Mouse (Mus musculus) CH12.LX (cell line): ENCODE measurements around the gene Creb5. TPM values are rescaled to one million over a fixed set of nuclear protein-coding genes. Genes with fewer than 3 reads are reported as not detected.

Experiments
- DNase-seq: peaks from one replicate; pipeline ENCODE4 v3.0.0-alpha.2; 2013; ENCODE audit errors: extremely low read depth
- H3K27ac ChIP-seq: 2 replicates; pipeline ENCODE4 v1.5.1; 2012; ENCODE audit warnings: low read depth, mild to moderate bottlenecking, control low read depth, moderate library complexity; ENCODE audit not compliant: insufficient read depth
- H3K27me3 ChIP-seq: replicated peaks from 2 replicates; pipeline ENCODE3; 2012; ENCODE audit warnings: inconsistent platforms
- H3K36me3 ChIP-seq, 2 experiments: replicated peaks in 1 of 2; 2 replicates each; pipeline versions ENCODE3 to v1.6.1; 2012; ENCODE audit warnings: inconsistent platforms in 1 of 2, low read length in 1 of 2, mild to moderate bottlenecking in 1 of 2, mixed read lengths in 1 of 2, moderate library complexity in 1 of 2; ENCODE audit not compliant: control insufficient read depth in 1 of 2, insufficient read depth in 1 of 2
- H3K4me1 ChIP-seq, 2 experiments: 2 replicates each; pipeline ENCODE4 v1.6.1; 2012; ENCODE audit warnings: inconsistent platforms in 1 of 2, moderate library complexity in 1 of 2; ENCODE audit not compliant: insufficient read depth in 2 of 2, control insufficient read depth in 1 of 2
- H3K4me2 ChIP-seq: 2 replicates; pipeline ENCODE4 v1.6.1; 2012; ENCODE audit warnings: low read depth, mild to moderate bottlenecking, control low read depth; ENCODE audit not compliant: poor library complexity, insufficient read depth, severe bottlenecking
- H3K4me3 ChIP-seq, 3 experiments: fragments of 150-350 bp in 1 of 3; sonication (generic) in 1 of 3; replicated peaks in 1 of 3; 2 replicates each; pipeline versions ENCODE3 to v1.5.1; 2011 to 2012; ENCODE audit warnings: low read depth in 2 of 3, low read length in 2 of 3, mild to moderate bottlenecking in 2 of 3, moderate library complexity in 2 of 3, control low read depth in 1 of 3, improper control_type of control experiment in 1 of 3, inconsistent platforms in 1 of 3, mixed read lengths in 1 of 3; ENCODE audit not compliant: poor library complexity in 1 of 3
- H3K79me2 ChIP-seq: replicated peaks from 2 replicates; pipeline ENCODE4 v1.6.1; 2012; ENCODE audit warnings: mild to moderate bottlenecking, moderate library complexity; ENCODE audit not compliant: control insufficient read depth, poor library complexity, insufficient read depth, severe bottlenecking; ENCODE audit errors: extremely low read depth
- H3K9ac ChIP-seq: 2 replicates; pipeline ENCODE4 v1.6.1; 2012; ENCODE audit warnings: low read depth, mild to moderate bottlenecking, control low read depth, moderate library complexity; ENCODE audit not compliant: insufficient read depth
- H3K9me3 ChIP-seq: replicated peaks from 2 replicates; pipeline ENCODE3; 2012; ENCODE audit warnings: low read length, inconsistent platforms, mixed read lengths
- CHD2 ChIP-seq: IDR thresholded peaks from 2 replicates; pipeline ENCODE4 v1.6.1; 2011; ENCODE audit warnings: low read length, improper control_type of control experiment
- ELF1 ChIP-seq: IDR thresholded peaks from 2 replicates; pipeline ENCODE4 v1.6.1; 2014; ENCODE audit warnings: low read depth, mild to moderate bottlenecking, inconsistent platforms, low read length, improper control_type of control experiment
- EP300 ChIP-seq: IDR thresholded peaks from 2 replicates; pipeline ENCODE4 v1.6.1; 2011; ENCODE audit warnings: low read length, improper control_type of control experiment
- ETS1 ChIP-seq: conservative IDR thresholded peaks from 2 replicates; pipeline ENCODE4 v1.6.1; 2012; ENCODE audit warnings: low read depth, mild to moderate bottlenecking, inconsistent platforms, low read length, improper control_type of control experiment, moderate library complexity
- JUN ChIP-seq: IDR thresholded peaks from 2 replicates; pipeline ENCODE4 v1.6.1; 2011; ENCODE audit warnings: low read depth, mild to moderate bottlenecking, low read length, improper control_type of control experiment, moderate library complexity; ENCODE audit not compliant: insufficient read depth
- KAT2A ChIP-seq: IDR thresholded peaks from 2 replicates; pipeline ENCODE4 v1.6.1; 2012; ENCODE audit warnings: low read length, improper control_type of control experiment, inconsistent platforms; ENCODE audit not compliant: insufficient replicate concordance
- MAFK ChIP-seq: IDR thresholded peaks from 2 replicates; pipeline ENCODE4 v1.6.1; 2011; ENCODE audit warnings: low read length, improper control_type of control experiment; ENCODE audit not compliant: insufficient replicate concordance
- MAZ ChIP-seq: IDR thresholded peaks from 2 replicates; pipeline ENCODE4 v1.6.1; 2012; ENCODE audit warnings: low read depth, mild to moderate bottlenecking, inconsistent platforms, low read length, improper control_type of control experiment, moderate library complexity
- NELFE ChIP-seq: IDR thresholded peaks from 2 replicates; pipeline ENCODE4 v1.6.1; 2011; ENCODE audit warnings: low read depth, low read length, improper control_type of control experiment
- NRF1 ChIP-seq: IDR thresholded peaks from 2 replicates; pipeline ENCODE4 v1.6.1; 2014; ENCODE audit warnings: low read depth, mild to moderate bottlenecking, inconsistent platforms, low read length, improper control_type of control experiment, moderate library complexity
- POLR2A ChIP-seq: IDR thresholded peaks from 2 replicates; pipeline ENCODE4 v1.6.1; 2011; ENCODE audit warnings: low read depth, mild to moderate bottlenecking, improper control_type of control experiment, low read length
- RCOR1 ChIP-seq: conservative IDR thresholded peaks from 2 replicates; pipeline ENCODE4 v1.6.1; 2012; ENCODE audit warnings: low read depth, mild to moderate bottlenecking, inconsistent platforms, low read length, improper control_type of control experiment
- SIN3A ChIP-seq: IDR thresholded peaks from 2 replicates; pipeline ENCODE4 v1.6.1; 2012; ENCODE audit warnings: low read length, improper control_type of control experiment, inconsistent platforms
- SMC3 ChIP-seq: IDR thresholded peaks from 2 replicates; pipeline ENCODE4 v1.6.1; 2011; ENCODE audit warnings: low read depth, low read length, improper control_type of control experiment
- TCF12 ChIP-seq: IDR thresholded peaks from 2 replicates; pipeline ENCODE4 v1.6.1; 2014; ENCODE audit warnings: low read depth, mild to moderate bottlenecking, inconsistent platforms, low read length, improper control_type of control experiment
- UBTF ChIP-seq: IDR thresholded peaks from 2 replicates; pipeline ENCODE4 v1.6.1; 2012; ENCODE audit warnings: low read depth, mild to moderate bottlenecking, inconsistent platforms, low read length, improper control_type of control experiment, moderate library complexity
- USF1 ChIP-seq: IDR thresholded peaks from 2 replicates; pipeline ENCODE4 v1.6.1; 2014; ENCODE audit warnings: low read depth, mild to moderate bottlenecking, inconsistent platforms, low read length, improper control_type of control experiment
- ZC3H11A ChIP-seq: IDR thresholded peaks from 2 replicates; pipeline ENCODE4 v1.6.1; 2012; ENCODE audit warnings: low read depth, mild to moderate bottlenecking, inconsistent platforms, low read length, improper control_type of control experiment
- ZKSCAN1 ChIP-seq: IDR thresholded peaks from 2 replicates; pipeline ENCODE4 v1.6.1; 2012; ENCODE audit warnings: low read depth, inconsistent platforms, low read length, improper control_type of control experiment, borderline replicate concordance
- ZMIZ1 ChIP-seq: IDR thresholded peaks from 2 replicates; pipeline ENCODE4 v1.6.1; 2012; ENCODE audit warnings: low read depth, mild to moderate bottlenecking, inconsistent platforms, low read length, improper control_type of control experiment
- ZNF384 ChIP-seq: IDR thresholded peaks from 2 replicates; pipeline ENCODE4 v1.6.1; 2012; ENCODE audit warnings: low read depth, low read length, improper control_type of control experiment, inconsistent platforms
- dilution Hi-C: fragments of 300-500 bp; cut with MboI; formaldehyde crosslinking; loops from 2 replicates; pipeline ENCODE4 v1.14.3; 2020; ENCODE audit warnings: low sequenced_read_pairs; ENCODE audit not compliant: extremely low pct_unique_long_range_greater_than_20kb, extremely low pct_ligation_motif_present
- in situ Hi-C: fragments of 300-500 bp; cut with MboI; formaldehyde crosslinking; loops from 3 replicates; pipeline ENCODE4 v1.14.3; 2019; ENCODE audit warnings: low sequenced_read_pairs, low pct_ligation_motif_present, low pct_unique_long_range_greater_than_20kb, mixed read lengths
- polyA plus RNA-seq: library from polyadenylated mRNA; unstranded; fragments of >175 nt; gene quantifications from 2 replicates; pipeline ENCODE4 v1.2.1, GENCODE M21; 2012; ENCODE audit warnings: low read depth; ENCODE audit not compliant: insufficient read length
- total RNA-seq, 2 experiments: library from RNA; depleted of rRNA; stranded (reverse); fragments of 300-350 nt in 1 of 2; fragments of >200 nt in 1 of 2; gene quantifications; 2 replicates each; pipeline ENCODE4 v1.2.3; 2012 to 2014

Creb5 gene
- total and polyA plus RNA-seq, 3 experiments = 0.68 to 2.1 (median 0.86) TPM

DNA sequence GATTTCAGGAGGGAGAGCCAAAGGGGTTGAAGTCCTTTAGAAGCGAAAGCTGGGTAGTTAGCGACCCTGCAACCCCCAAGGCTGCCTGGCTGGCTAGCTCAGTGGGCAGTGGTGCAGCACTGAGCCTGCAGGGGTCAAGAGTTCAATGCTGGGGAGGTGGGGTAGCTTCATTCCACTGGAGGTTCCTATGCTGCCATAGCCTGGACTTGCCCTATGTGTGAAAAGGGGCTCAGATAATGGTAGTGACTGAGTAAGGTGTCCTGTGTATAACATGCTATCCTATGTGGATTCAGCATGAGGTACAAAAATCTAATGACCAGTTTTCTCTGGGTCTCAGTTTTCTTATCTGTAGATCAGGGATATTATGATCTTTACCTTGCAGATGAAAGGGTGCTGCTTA is 182.6 kb downstream of the Creb5 start:
- Histone ChIP-seq H3K79me2 (no peaks in the 10 kb centered on the region), H3K9me3 (no peaks in the 10 kb centered on the region), H3K4me3 (no peak overlapping the region), H3K36me3 (no peaks in the 10 kb centered on the region), H3K9ac (no peak overlapping the region), H3K4me2 (no peak overlapping the region), H3K27me3 (no peaks in the 10 kb centered on the region)
- no peak for DNase-seq
- dilution Hi-C loops = no loop called here
- TF ChIP-seq MAFK (no peak), ELF1 (no peak), NELFE (no peak)
- TF ChIP-seq, all 38 proteins: peak for 0
- Histone ChIP-seq H3K27ac (no peak overlapping the region), H3K4me1 (no peaks in the 10 kb centered on the region)
- in situ Hi-C loops = no loop called here

DNA sequence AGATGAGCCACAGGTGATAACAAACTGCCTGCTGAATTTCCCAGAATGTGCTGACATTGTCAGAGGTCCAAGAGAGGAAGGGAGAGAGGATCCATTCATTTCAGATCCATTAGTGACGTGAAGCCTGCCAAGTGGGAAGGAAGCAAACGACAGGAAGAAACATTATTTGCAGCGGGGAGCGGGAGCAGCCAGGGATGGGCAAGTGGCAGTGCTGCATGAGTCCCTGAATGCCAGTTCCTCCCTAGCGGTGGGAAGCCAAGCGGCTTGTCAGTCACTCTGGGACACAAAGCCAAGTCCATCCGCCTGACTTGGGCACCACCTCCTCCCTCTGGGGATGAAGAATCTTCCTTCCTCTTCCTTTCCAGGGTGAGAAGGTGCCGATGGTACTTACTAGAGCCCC is 183.5 kb downstream of the Creb5 start:
- Histone ChIP-seq H3K36me3 (no peaks in the 10 kb centered on the region), H3K27ac (no peak overlapping the region), H3K4me2 (no peak overlapping the region), H3K79me2 (no peaks in the 10 kb centered on the region), H3K27me3 (no peaks in the 10 kb centered on the region), H3K9me3 (no peaks in the 10 kb centered on the region), H3K9ac (no peak overlapping the region), H3K4me3 (no peak overlapping the region), H3K4me1 (no peaks in the 10 kb centered on the region)
- TF ChIP-seq SIN3A (no peak), ZNF384 (no peak), POLR2A (no peak)
- in situ Hi-C loops = no loop called here
- dilution Hi-C loops = no loop called here
- DNase-seq = no peak

DNA sequence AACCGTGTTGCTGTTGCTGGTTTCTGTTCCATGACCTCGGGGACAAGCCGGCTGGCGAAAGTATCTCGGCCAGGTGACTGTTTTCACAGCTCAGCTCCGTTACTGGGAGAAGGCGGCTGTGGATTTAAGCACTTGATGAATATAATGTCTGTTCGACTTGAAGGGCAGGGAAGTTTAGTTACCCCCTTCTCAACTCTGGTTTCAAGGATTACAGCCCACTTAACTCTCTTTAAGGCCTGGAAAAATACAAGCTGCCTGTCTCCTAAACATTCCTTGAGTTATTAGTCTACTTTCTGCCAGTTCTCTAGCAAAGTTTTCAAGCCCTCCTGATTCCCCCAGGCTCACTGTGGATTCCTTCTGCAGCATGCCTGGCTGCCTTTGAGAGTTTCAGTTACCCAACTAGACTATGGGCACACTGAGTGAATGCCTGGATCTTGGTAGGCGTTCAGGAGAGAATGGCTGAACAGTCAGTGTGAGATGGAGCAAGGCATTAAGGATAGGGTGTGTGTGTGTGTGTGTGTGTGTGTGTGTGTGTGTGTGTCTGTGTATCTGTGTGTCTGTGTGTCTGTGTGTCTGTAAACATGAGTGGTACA is 184.0 kb downstream of the Creb5 start:
- Histone ChIP-seq H3K4me2 (no peak overlapping the region), H3K4me3 (no peak overlapping the region), H3K79me2 (no peaks in the 10 kb centered on the region), H3K36me3 (no peaks in the 10 kb centered on the region), H3K27me3 (no peaks in the 10 kb centered on the region), H3K9me3 (no peaks in the 10 kb centered on the region), H3K4me1 (no peaks in the 10 kb centered on the region), H3K9ac (no peak overlapping the region), H3K27ac (no peak overlapping the region)
- dilution Hi-C loops = no loop called here
- TF ChIP-seq ELF1 (no peak), ZC3H11A (no peak), RCOR1 (no peak), UBTF (no peak), MAZ (no peak), CHD2 (no peak), ETS1 (no peak), KAT2A (no peak), EP300 (no peak), ZMIZ1 (no peak), TCF12 (no peak), ZKSCAN1 (no peak), ZNF384 (no peak), NRF1 (no peak), USF1 (no peak), NELFE (no peak), SMC3 (no peak), JUN (no peak)
- no peak for DNase-seq
- in situ Hi-C loops = no loop called here
